Mouse (Mus musculus): ENCODE measurements around the gene Sirt7. TPM values are rescaled to one million over a fixed set of nuclear protein-coding genes. Genes with fewer than 3 reads are reported as not detected.
A peak's percentile ranks its signal among the peaks of the same experiment; 100 is the strongest.

Gene Sirt7
- total RNA-seq, 2 experiments from 2014 or later: 24.2 to 60.4 TPM

DNA sequence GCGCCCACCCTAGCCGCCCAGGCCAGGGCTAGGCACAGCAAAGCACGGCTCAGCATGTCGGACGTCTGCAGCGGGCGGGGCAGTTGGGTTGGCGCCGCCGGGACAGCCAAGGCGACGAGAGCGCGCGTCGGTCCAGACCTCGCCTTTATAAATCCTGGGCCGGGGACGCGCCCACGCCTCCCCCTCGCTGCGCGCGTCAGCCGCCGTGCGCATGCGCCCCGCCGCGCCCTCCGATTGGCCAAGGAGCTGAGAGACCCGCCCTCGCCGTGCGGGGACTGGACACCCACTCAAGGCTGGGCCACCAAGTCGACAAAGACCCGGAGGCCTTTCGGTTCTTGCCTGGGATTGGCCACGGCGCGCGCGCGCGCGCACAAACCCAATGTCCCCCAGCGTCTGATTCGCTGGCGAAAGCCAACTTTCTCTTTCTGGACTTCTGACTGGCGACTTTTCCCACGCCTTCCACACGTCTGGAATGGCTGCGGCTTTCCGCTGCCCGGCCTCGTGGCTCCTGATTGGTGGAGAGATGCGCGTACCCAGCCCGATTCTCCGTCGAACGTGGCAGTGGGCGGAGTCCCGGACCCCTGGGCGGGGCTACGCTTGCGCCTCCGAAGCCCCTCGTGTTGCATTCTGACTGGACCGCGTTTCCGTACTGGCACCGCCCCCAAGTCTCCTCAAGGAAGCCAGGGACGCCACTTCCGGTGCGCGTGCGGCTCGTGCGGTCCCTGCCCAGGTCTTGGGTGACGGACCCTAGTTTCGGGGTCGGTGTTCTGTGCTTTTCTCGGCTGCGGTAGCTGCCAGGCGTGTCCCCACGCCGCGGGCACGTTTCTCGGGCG is 52.1 kb downstream of the Sirt7 start, which contains the start of gene P4hb:
P4hb (minus strand) TSS at position 502 of the 833 bp plus-strand sequence.
- ATAC-seq (replicated peaks; ENCODE audit: poor library complexity): peak; percentile 79

DNA sequence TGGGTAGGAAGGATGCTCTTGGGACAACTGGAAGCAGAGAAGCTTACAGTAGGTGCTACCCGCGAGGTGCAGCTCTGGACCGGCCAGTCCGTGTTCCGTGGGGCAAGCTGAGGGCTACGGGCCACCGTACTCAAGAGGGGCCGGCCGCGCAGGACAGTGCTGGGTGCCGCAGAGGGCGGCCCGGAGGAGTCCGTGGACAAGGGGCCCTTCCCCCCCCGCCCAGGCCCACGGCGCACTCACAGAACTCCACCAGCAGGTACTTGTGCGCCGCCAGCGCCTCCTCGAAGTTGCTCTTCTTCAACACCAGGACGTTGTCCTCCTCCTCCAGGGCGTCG is 52.7 kb downstream of the Sirt7 start:
- ATAC-seq (replicated peaks; ENCODE audit: poor library complexity): no peak

DNA sequence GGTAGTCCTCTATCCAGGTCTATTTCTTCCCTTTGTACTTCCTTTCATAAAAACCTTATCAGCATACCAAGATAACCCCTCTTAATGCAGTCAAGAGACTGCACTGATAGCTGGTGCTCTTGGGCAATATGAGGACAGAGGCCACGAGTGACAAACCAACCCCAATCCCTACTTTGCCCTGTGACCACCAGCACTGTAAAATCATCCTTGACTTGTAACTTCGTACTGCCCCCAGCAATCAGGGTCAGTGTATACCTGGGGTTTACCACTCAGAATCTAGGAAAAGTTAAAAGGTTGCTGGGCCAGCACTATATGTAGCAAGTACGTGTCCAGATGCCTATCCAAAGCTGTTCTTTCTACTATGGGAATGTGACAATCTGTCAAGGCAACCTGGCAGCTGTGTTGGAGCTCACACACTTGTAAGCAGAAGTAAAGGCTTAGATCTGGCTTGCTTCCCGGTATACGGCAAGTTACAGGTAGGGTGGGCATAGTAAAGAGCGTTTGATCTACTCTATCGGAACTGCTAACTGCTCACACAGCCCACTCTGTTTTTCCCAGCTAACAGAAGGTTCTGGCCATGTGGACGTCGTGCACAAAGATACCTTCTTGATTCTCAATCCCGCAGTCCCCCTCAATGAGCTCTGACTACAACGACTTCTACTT is 53.2 kb downstream of the Sirt7 start:
- no peak for ATAC-seq (replicated peaks; ENCODE audit: poor library complexity)

DNA sequence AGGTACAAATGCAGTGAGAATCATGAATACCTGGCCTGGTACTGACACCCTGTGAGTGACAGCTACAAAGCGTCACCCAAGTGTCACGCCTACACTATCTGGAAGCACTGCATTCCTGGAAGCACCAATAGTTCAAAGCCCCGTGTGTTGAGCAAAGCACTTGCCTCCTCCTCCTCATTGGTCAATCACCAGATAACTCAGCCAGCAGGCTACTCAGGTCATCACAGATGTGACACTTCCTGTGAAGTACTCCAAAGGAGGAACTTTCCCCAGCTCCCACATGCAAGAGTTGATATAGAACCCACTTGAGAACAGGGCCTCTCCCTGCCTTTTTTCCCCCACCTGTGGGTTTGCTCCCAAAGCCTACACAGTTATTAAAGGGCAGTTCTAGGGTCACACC is 53.9 kb downstream of the Sirt7 start:
- peak; percentile 33 for ATAC-seq (replicated peaks; ENCODE audit: poor library complexity)

Other genes starting within 250 kb of the Sirt7 start
Only the 30 nearest of the 33 such genes appear.
- gene Tspan10, start 182.6 kb downstream of the Sirt7 start, total RNA-seq (2015): not detected in 2 replicates
- not detected in 2 replicates for gene Tspan10, start 182.6 kb downstream of the Sirt7 start, total RNA-seq (2017)
- 0.27 and 0.32 TPM in 2 replicates for gene Pde6g, start 171.7 kb downstream of the Sirt7 start, total RNA-seq (2015)
- not detected in 2 replicates for gene Pde6g, start 171.7 kb downstream of the Sirt7 start, total RNA-seq (2017)
- gene Oxld1, start 167.2 kb downstream of the Sirt7 start, total RNA-seq (2015): 10.4 and 10.7 TPM in 2 replicates
- 9.7 and 14.8 TPM in 2 replicates for gene Oxld1, start 167.2 kb downstream of the Sirt7 start, total RNA-seq (2017)
- 24.9 and 27.2 TPM in 2 replicates for gene Ccdc137, start 167.1 kb downstream of the Sirt7 start, total RNA-seq (2015)
- 57.1 and 58.3 TPM in 2 replicates for gene Ccdc137, start 167.1 kb downstream of the Sirt7 start, total RNA-seq (2017)
- 13.8 and 19.8 TPM in 2 replicates for gene Arl16, start 157.6 kb downstream of the Sirt7 start, total RNA-seq (2015)
- gene Arl16, start 157.6 kb downstream of the Sirt7 start, total RNA-seq (2017): 18.8 and 20.2 TPM in 2 replicates
- 107 and 121 TPM in 2 replicates for gene Mrpl12, start 140.6 kb downstream of the Sirt7 start, total RNA-seq (2015)
- gene Mrpl12, start 140.6 kb downstream of the Sirt7 start, total RNA-seq (2017): 136 and 142 TPM in 2 replicates
- gene Slc25a10, start 133.4 kb downstream of the Sirt7 start, total RNA-seq (2015): 11.9 and 14.4 TPM in 2 replicates
- gene Slc25a10, start 133.4 kb downstream of the Sirt7 start, total RNA-seq (2017): 16.2 and 19.7 TPM in 2 replicates
- not detected in 2 replicates for gene Gcgr, start 94.5 kb downstream of the Sirt7 start, total RNA-seq (2015)
- not detected in 2 replicates for gene Gcgr, start 94.5 kb downstream of the Sirt7 start, total RNA-seq (2017)
- 71.6 and 75.3 TPM in 2 replicates for gene Mcrip1, start 75.5 kb downstream of the Sirt7 start, total RNA-seq (2015)
- gene Mcrip1, start 75.5 kb downstream of the Sirt7 start, total RNA-seq (2017): 24.2 and 25.8 TPM in 2 replicates
- gene Ppp1r27, start 74.1 kb downstream of the Sirt7 start, total RNA-seq (2015): not detected in 2 replicates
- 1.3 TPM in 1 of 2 replicates, not detected in the other for gene Ppp1r27, start 74.1 kb downstream of the Sirt7 start, total RNA-seq (2017)
- gene P4hb, start 52.0 kb downstream of the Sirt7 start, total RNA-seq (2015): 669 and 748 TPM in 2 replicates
- 1,254 and 1,320 TPM in 2 replicates for gene P4hb, start 52.0 kb downstream of the Sirt7 start, total RNA-seq (2017)
- 401 and 420 TPM in 2 replicates for gene Arhgdia, start 43.6 kb downstream of the Sirt7 start, total RNA-seq (2015)
- 177 and 193 TPM in 2 replicates for gene Arhgdia, start 43.6 kb downstream of the Sirt7 start, total RNA-seq (2017)
- 197 and 227 TPM in 2 replicates for gene Alyref, start 26.9 kb downstream of the Sirt7 start, total RNA-seq (2015)
- 266 and 298 TPM in 2 replicates for gene Alyref, start 26.9 kb downstream of the Sirt7 start, total RNA-seq (2017)
- gene Anapc11, start 26.8 kb downstream of the Sirt7 start, total RNA-seq (2015): 66.2 and 67.6 TPM in 2 replicates
- gene Anapc11, start 26.8 kb downstream of the Sirt7 start, total RNA-seq (2017): 22.9 and 25.7 TPM in 2 replicates
- gene Npb, start 16.8 kb downstream of the Sirt7 start, total RNA-seq (2015): 0.59 TPM in 1 of 2 replicates, not detected in the other
- gene Npb, start 16.8 kb downstream of the Sirt7 start, total RNA-seq (2017): not detected in 2 replicates
- 15.9 and 20.2 TPM in 2 replicates for gene Pcyt2, start 7.3 kb downstream of the Sirt7 start, total RNA-seq (2015)
- 23.8 and 24.5 TPM in 2 replicates for gene Pcyt2, start 7.3 kb downstream of the Sirt7 start, total RNA-seq (2017)
- gene Mafg, start 8.4 kb upstream of the Sirt7 start, total RNA-seq (2015): 15.0 and 16.4 TPM in 2 replicates
- gene Mafg, start 8.4 kb upstream of the Sirt7 start, total RNA-seq (2017): 24.2 and 29.5 TPM in 2 replicates
- gene Pycr1, start 18.5 kb upstream of the Sirt7 start, total RNA-seq (2015): 9.8 and 10.3 TPM in 2 replicates
- gene Pycr1, start 18.5 kb upstream of the Sirt7 start, total RNA-seq (2017): 5.1 and 6.2 TPM in 2 replicates
- 1.3 and 1.5 TPM in 2 replicates for gene Myadml2, start 22.9 kb upstream of the Sirt7 start, total RNA-seq (2015)
- gene Myadml2, start 22.9 kb upstream of the Sirt7 start, total RNA-seq (2017): 4.0 TPM in 1 of 2 replicates, not detected in the other
- gene Notum, start 35.9 kb upstream of the Sirt7 start, total RNA-seq (2015): not detected in 2 replicates
- not detected in 2 replicates for gene Notum, start 35.9 kb upstream of the Sirt7 start, total RNA-seq (2017)
- gene Aspscr1, start 47.7 kb upstream of the Sirt7 start, total RNA-seq (2015): 39.6 and 54.6 TPM in 2 replicates
- gene Aspscr1, start 47.7 kb upstream of the Sirt7 start, total RNA-seq (2017): 33.7 and 46.6 TPM in 2 replicates
- gene Cenpx, start 88.5 kb upstream of the Sirt7 start, total RNA-seq (2015): 116 and 136 TPM in 2 replicates
- 100 and 106 TPM in 2 replicates for gene Cenpx, start 88.5 kb upstream of the Sirt7 start, total RNA-seq (2017)
- gene Lrrc45, start 88.7 kb upstream of the Sirt7 start, total RNA-seq (2015): 10.6 and 11.0 TPM in 2 replicates
- gene Lrrc45, start 88.7 kb upstream of the Sirt7 start, total RNA-seq (2017): 37.6 and 42.3 TPM in 2 replicates
- 0.44 and 0.76 TPM in 2 replicates for gene Rac3, start 96.2 kb upstream of the Sirt7 start, total RNA-seq (2015)
- gene Rac3, start 96.2 kb upstream of the Sirt7 start, total RNA-seq (2017): 0.25 TPM in 1 of 2 replicates, not detected in the other
- gene Dcxr, start 102.0 kb upstream of the Sirt7 start, total RNA-seq (2015): 16.3 and 18.7 TPM in 2 replicates
- 16.5 and 17.1 TPM in 2 replicates for gene Dcxr, start 102.0 kb upstream of the Sirt7 start, total RNA-seq (2017)
- not detected in 2 replicates for gene Cbr2, start 106.9 kb upstream of the Sirt7 start, total RNA-seq (2015)
- 1.3 TPM in 1 of 2 replicates, not detected in the other for gene Cbr2, start 106.9 kb upstream of the Sirt7 start, total RNA-seq (2017)
- gene Hmga1b, start 137.6 kb upstream of the Sirt7 start, total RNA-seq (2015): 28.6 and 31.3 TPM in 2 replicates
- 20.6 and 25.8 TPM in 2 replicates for gene Hmga1b, start 137.6 kb upstream of the Sirt7 start, total RNA-seq (2017)
- gene Rfng, start 159.0 kb upstream of the Sirt7 start, total RNA-seq (2015): 11.6 and 12.2 TPM in 2 replicates
- 2.7 and 5.2 TPM in 2 replicates for gene Rfng, start 159.0 kb upstream of the Sirt7 start, total RNA-seq (2017)
- gene Gps1, start 159.0 kb upstream of the Sirt7 start, total RNA-seq (2015): 81.2 and 99.9 TPM in 2 replicates
- gene Gps1, start 159.0 kb upstream of the Sirt7 start, total RNA-seq (2017): 90.0 and 93.4 TPM in 2 replicates
- 65.0 and 77.7 TPM in 2 replicates for gene Dus1l, start 171.2 kb upstream of the Sirt7 start, total RNA-seq (2015)
- gene Dus1l, start 171.2 kb upstream of the Sirt7 start, total RNA-seq (2017): 53.8 and 60.4 TPM in 2 replicates

Measured in megakaryocyte progenitor cell, adult 5-6 weeks (primary cell).